Mouse (Mus musculus) brain, embryonic 14.5 days (tissue): ENCODE data around the gene Prdm5.

ENCODE experiments used
- CTCF ChIP-seq: fragments of 200-500 bp; IDR thresholded peaks from 2 replicates; pipeline ENCODE4 v1.5.1; 2012; ENCODE audit warnings: inconsistent platforms, mild to moderate bottlenecking, moderate library complexity, borderline replicate concordance; ENCODE audit not compliant: insufficient read depth, insufficient read length; ENCODE audit errors: extremely low read depth
- POLR2A ChIP-seq: fragments of 200-500 bp; IDR thresholded peaks from 2 replicates; pipeline ENCODE4 v1.6.1; 2012; ENCODE audit warnings: mild to moderate bottlenecking, inconsistent platforms, borderline replicate concordance; ENCODE audit not compliant: poor library complexity, insufficient read depth, insufficient read length, severe bottlenecking; ENCODE audit errors: extremely low read depth

DNA sequence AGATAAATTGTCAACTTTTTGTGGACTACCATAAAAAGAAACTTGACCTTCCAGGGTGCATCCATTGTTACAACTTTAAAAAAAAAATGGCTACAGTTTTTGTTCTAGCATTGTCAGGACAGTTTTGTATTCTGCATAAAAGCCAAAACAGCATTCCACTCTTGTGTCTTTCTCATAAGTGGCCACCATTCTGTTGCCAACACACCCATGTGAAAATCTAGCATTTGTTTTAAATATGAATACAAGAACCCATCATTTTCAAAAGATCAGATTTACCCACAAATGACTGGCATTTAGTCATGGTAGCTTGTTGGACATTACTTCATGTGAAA, 35.0 kb upstream of the Prdm5 start:
- TF ChIP-seq POLR2A (no peak), CTCF (no peak)
